Comparison of ENCODE assay signal across 22 mouse cellular contexts in genomic region chr12:107444681-107445080, GRCm38 (mm10). TPM values are rescaled to one million over a fixed set of nuclear protein-coding genes. Genes with fewer than 3 reads are reported as not detected.
"Had no signal": no experiment of that assay in that cellular context is flagged by ENCODE, and none has a peak within 500 bp of the region (broad histone marks: within the 10 kb centered on the region; RNA-seq: fewer than 3 reads in every experiment).

No protein-coding gene starts in this region.

- DNase-seq: kidney, adult 18-20 months; kidney, adult 9 months; kidney, postnatal 14 days; kidney, postnatal 4 days; left cerebral cortex, postnatal 4 days; liver, postnatal 0 days; lung, embryonic 14.5 days; right cerebral cortex, postnatal 25 days; spleen, adult 18-20 months; thymus, postnatal 25 days had no signal

- H3K9ac ChIP-seq: limb, embryonic 12.5 days; limb, embryonic 15.5 days; liver, embryonic 14.5 days; liver, postnatal 0 days; lung, embryonic 14.5 days; midbrain, embryonic 15.5 days; neural tube, embryonic 13.5 days; stomach, embryonic 15.5 days had no signal

- ATAC-seq: liver, postnatal 0 days; lung, postnatal 0 days; midbrain, embryonic 15.5 days had no signal

- H3K9me3 ChIP-seq: limb, embryonic 12.5 days; limb, embryonic 15.5 days; midbrain, embryonic 15.5 days; neural tube, embryonic 13.5 days; stomach, embryonic 15.5 days had no signal

- H3K4me3 ChIP-seq: limb, embryonic 12.5 days; limb, embryonic 15.5 days; midbrain, embryonic 15.5 days; neural tube, embryonic 13.5 days; stomach, embryonic 15.5 days had no signal

- H3K27me3 ChIP-seq: limb, embryonic 12.5 days; limb, embryonic 15.5 days; midbrain, embryonic 15.5 days; neural tube, embryonic 13.5 days; stomach, embryonic 15.5 days had no signal

- H3K4me2 ChIP-seq: limb, embryonic 12.5 days; limb, embryonic 15.5 days; liver, embryonic 11.5 days; lung, embryonic 14.5 days; midbrain, embryonic 11.5 days; midbrain, embryonic 15.5 days; neural tube, embryonic 13.5 days; stomach, embryonic 15.5 days had no signal

- H3K27ac ChIP-seq: limb, embryonic 12.5 days; limb, embryonic 15.5 days; liver, embryonic 14.5 days; macrophage; midbrain, embryonic 15.5 days; neural tube, embryonic 13.5 days; stomach, embryonic 15.5 days had no signal

- H3K4me1 ChIP-seq: limb, embryonic 12.5 days; limb, embryonic 15.5 days; midbrain, embryonic 15.5 days; stomach, embryonic 15.5 days had no signal

- H3K36me3 ChIP-seq: limb, embryonic 12.5 days; limb, embryonic 15.5 days; midbrain, embryonic 15.5 days; neural tube, embryonic 13.5 days; stomach, embryonic 15.5 days had no signal

RNA-seq across cellular contexts. Expression of gene 3110018I06Rik, which starts 43.8 kb away (rescaled TPM):
- polyA plus RNA-seq: kidney, embryonic 16.5 days; limb, embryonic 12.5 days; limb, embryonic 15.5 days; liver, embryonic 11.5 days; liver, embryonic 14.5 days; liver, postnatal 0 days; lung, embryonic 14.5 days; lung, postnatal 0 days; macrophage; midbrain, embryonic 11.5 days; midbrain, embryonic 15.5 days; neural tube, embryonic 13.5 days; stomach, embryonic 15.5 days; thymus, postnatal 0 days had no signal
